ENCODE assay signal across 14 mouse cellular contexts in genomic region chr9:116189831-116190230, GRCm38 (mm10).
"Had no signal": no experiment of that assay in that cellular context is flagged by ENCODE, and none has a peak within 500 bp of the region (broad histone marks: within the 10 kb centered on the region; RNA-seq: fewer than 3 reads in every experiment).

No protein-coding gene starts in this region.

- DNase-seq: kidney, adult 8-10 months; kidney, postnatal 25 days; liver; liver, embryonic 13.5 days; liver, postnatal 0 days; retina, postnatal 1 day; thymus, adult 18-20 months; thymus, postnatal 36 days had no signal

- ATAC-seq: intestine, postnatal 0 days; liver, postnatal 0 days; midbrain, embryonic 16.5 days had no signal

- H3K4me3 ChIP-seq: left cerebral cortex, adult 2 months; liver, embryonic 13.5 days; lung, embryonic 15.5 days; midbrain, embryonic 12.5 days had no signal

- H3K36me3 ChIP-seq: liver, embryonic 13.5 days; lung, embryonic 15.5 days; midbrain, embryonic 12.5 days had no signal

- H3K9ac ChIP-seq: liver, embryonic 13.5 days; liver, postnatal 0 days; lung, embryonic 15.5 days; midbrain, embryonic 12.5 days had no signal

- H3K4me2 ChIP-seq: liver, embryonic 13.5 days; lung, embryonic 15.5 days; midbrain, embryonic 12.5 days had no signal

- H3K9me3 ChIP-seq: liver, embryonic 13.5 days; lung, embryonic 15.5 days; midbrain, embryonic 12.5 days had no signal

- H3K27me3 ChIP-seq: liver, embryonic 13.5 days; lung, embryonic 15.5 days had no signal

- H3K4me1 ChIP-seq: midbrain, embryonic 12.5 days had no signal

- H3K27ac ChIP-seq: left cerebral cortex, adult 2 months; liver, embryonic 13.5 days; lung, embryonic 15.5 days; midbrain, embryonic 12.5 days; stomach, postnatal 0 days had no signal
